Mouse (Mus musculus): ENCODE results near the gene R3hdm4.

R3hdm4 gene

DNA sequence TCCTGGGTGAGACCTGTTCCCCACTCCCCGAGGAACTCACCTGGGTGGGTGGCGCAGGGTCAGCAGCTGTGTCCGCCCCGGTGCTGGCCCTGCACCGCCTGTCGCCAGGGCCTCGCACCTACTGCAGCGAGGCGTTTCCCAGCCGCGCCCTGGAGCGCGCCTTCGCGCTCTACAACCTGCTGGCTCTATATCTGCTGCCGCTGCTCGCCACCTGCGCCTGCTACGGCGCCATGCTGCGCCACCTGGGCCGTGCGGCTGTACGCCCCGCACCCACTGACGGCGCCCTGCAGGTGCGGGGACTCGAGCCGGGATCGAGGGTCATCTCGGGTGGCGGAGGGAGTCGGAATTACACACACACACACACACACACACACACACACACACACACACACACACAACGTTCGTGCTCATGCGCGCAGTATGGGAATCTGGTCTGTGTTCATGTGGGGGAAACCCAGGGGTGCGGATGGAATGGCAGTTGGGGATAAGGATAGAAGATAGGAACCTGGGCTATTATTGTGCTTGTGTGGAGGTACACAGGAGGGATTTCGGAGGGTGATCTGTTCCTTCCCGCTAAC lies at the start of gene R3hdm4:
Gene R3hdm4 (minus strand): TSS at position 251 of the 578 bp plus-strand sequence.
- no peak for TF ChIP-seq GATA4 (IDR thresholded peaks at IDR 0.05; ENCODE audit: insufficient replicate concordance, low read length)

GRCm38 (mm10) chr10:79970415-79971182 lies 49.6 kb upstream of the R3hdm4 start, which contains the start of gene Grin3b:
TSS of gene Grin3b (plus strand) at chr10:79970715.
- no peak for TF ChIP-seq GATA4 (IDR thresholded peaks at IDR 0.05; ENCODE audit: insufficient replicate concordance, low read length)

DNA sequence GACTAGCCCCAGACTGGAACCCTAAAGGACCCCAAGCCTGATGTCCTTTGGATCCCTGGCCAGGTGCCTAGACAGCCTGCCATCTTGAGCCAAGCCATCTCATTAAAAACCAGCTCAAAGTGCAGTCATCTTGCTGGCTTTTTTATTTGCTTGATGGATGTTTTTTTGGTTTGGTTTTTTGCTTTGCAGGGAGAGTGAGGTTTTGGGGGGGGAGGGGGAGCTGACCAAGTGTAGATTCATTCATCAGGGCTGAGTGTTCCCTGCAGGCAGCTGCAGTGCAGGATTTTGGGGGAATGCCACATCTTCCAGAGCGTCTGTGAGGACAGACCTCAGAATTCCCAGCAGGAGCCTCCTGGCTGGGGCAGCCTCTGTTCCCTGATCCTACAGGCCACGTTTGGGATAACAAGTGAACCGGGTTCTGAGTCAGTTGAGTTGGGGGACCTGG lies 48.1 kb upstream of the R3hdm4 start:
- TF ChIP-seq GATA4 (IDR thresholded peaks at IDR 0.05; ENCODE audit: insufficient replicate concordance, low read length): no peak

- TF ChIP-seq GATA4 (IDR thresholded peaks at IDR 0.05; ENCODE audit: insufficient replicate concordance, low read length): no peak
Measured at GRCm38 (mm10) chr10:79968181-79968580, 47.2 kb upstream of the R3hdm4 start.

GRCm38 (mm10) chr10:79966886-79967400 lies 45.9 kb upstream of the R3hdm4 start:
- no peak for TF ChIP-seq GATA4 (IDR thresholded peaks at IDR 0.05; ENCODE audit: insufficient replicate concordance, low read length)

DNA sequence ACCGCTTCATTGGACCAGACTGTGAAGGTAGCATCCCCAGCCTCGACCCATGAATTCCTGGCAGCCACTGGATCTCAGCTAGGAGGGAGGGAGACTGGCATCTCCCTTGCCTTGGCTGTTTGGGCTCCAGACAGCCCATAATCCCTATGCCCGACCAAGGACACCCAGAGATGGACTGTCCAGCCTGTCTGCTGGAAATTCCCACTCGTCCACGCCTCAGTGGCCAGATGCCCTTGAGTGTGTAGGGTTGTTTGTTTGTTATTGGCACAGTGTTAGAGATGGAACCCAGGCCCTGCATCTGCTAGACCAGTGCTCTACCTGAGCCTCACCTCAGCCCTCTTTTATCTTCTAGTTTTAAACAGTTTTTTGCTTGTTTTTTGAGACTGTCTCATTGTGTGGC lies 44.3 kb upstream of the R3hdm4 start:
- TF ChIP-seq GATA4 (IDR thresholded peaks at IDR 0.05; ENCODE audit: insufficient replicate concordance, low read length): no peak

GRCm38 (mm10) chr10:79964727-79965126 lies 43.7 kb upstream of the R3hdm4 start:
- no peak for TF ChIP-seq GATA4 (IDR thresholded peaks at IDR 0.05; ENCODE audit: insufficient replicate concordance, low read length)

DNA sequence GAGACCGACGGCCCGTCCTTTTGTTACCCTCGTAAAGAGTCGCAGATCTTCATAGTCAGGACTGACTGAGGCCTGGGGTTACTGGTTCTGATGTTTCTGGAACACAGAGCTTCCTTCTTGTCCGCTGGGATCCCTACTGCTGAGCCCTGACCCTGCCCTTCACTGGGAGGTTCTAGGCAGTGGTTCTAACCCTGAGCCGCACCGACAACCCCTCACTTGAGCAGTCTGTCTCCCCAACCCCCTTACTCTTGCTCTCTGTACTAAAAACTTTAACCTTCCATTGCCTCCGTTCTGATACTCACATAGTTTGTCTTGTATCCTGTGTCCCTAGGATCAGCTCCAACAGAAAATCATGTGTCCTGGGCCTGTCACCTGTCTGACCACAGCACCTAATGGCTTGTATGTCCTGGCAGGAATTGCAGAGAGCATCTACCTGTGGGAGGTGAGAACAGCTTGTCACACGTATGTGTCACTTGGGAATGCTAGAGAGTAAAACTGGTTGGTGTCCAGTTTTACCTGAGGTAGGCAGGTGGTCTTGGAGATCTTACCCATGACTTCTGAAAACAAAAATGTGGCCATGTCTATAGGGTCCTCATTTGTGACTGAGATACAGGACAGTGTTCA lies 39.8 kb upstream of the R3hdm4 start:
- TF ChIP-seq GATA4 (IDR thresholded peaks at IDR 0.05; ENCODE audit: insufficient replicate concordance, low read length): no peak

- no peak for TF ChIP-seq GATA4 (IDR thresholded peaks at IDR 0.05; ENCODE audit: insufficient replicate concordance, low read length)
Measured at GRCm38 (mm10) chr10:79959847-79960601, 39.0 kb upstream of the R3hdm4 start, which contains the start of gene Wdr18. TSS of gene Wdr18 (plus strand) at chr10:79960152.

DNA sequence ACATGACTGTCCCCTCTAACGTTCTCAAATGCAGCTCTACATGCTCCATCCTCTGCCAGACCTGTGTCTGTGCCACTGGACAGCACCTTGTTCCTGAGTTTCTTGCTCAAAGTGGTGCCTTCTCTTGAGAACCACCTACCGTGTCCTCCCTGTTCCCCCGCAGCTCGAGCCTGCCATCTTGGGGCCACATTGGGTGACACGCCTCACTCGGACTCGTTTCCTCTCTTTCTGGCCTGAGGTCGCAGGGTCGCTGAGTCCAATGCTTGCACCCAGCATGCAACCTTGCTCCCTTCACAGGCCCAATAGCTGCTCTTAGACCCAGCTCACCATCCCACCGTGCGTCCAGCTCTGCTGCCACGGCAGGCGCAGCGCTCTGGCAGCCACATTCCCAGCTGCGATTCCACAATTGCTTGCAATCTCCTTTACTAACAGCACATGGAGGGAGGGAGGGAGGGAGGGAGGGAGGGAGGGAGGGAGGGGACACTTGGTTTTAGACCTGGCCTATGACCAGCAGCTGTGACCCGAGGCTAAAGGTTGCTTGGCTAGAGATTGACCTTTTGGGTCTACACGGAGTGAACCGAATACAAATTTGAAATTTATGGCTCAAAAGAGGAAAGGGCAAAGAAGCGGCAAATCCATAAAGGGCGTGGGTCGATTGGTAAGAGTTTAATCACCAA lies 37.3 kb upstream of the R3hdm4 start:
- TF ChIP-seq GATA4 (IDR thresholded peaks at IDR 0.05; ENCODE audit: insufficient replicate concordance, low read length): no peak

GRCm38 (mm10) chr10:79956643-79957154 lies 35.7 kb upstream of the R3hdm4 start:
- TF ChIP-seq GATA4 (IDR thresholded peaks at IDR 0.05; ENCODE audit: insufficient replicate concordance, low read length): no peak

DNA sequence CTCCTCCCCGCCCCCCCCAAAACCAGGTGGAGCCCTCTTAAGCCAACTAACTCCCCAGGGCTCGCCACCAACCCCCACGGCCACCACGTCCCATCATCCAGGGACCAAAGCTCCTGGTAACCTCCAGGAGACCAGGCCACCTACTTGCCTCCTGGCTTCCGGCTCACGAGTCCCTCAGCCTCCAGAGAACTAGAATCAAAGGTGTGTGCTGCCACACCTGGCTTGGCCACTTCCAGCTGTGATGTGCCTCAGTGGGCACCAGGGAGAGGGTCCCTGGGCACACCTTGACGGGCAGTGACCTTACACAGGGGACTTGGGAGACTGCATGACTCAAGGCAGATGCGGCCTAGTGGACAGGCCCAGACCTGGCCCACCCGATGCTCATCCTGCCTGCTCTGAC lies 34.7 kb upstream of the R3hdm4 start:
- no peak for TF ChIP-seq GATA4 (IDR thresholded peaks at IDR 0.05; ENCODE audit: insufficient replicate concordance, low read length)

- TF ChIP-seq GATA4 (IDR thresholded peaks at IDR 0.05; ENCODE audit: insufficient replicate concordance, low read length): no peak
Measured at GRCm38 (mm10) chr10:79953946-79954345, 32.9 kb upstream of the R3hdm4 start.

DNA sequence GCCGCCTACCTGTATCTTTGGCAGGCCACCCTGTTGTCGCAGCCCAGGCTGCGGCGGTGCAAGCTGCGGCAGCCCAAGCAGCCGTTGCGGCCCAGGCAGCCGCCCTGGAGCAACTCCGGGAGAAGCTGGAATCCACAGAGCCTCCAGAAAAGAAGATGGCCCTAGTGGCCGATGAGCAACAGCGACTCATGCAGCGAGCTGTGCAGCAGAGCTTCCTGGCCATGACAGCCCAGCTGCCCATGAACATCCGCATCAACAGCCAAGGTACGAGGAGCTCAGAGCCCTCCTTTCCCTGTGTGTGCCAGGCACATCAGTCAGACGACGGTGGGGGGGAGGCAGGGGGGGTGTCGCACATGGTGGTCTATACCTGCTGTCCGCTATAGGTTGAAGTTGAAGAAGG lies 29.7 kb upstream of the R3hdm4 start:
- no peak for TF ChIP-seq GATA4 (IDR thresholded peaks at IDR 0.05; ENCODE audit: insufficient replicate concordance, low read length)

Measured in liver, adult (tissue).